Mouse (Mus musculus): ENCODE data around the gene Cacna2d3. TPM values are rescaled to one million over a fixed set of nuclear protein-coding genes. Genes with fewer than 3 reads are reported as not detected.

Gene Cacna2d3
- total and polyA plus RNA-seq, 3 experiments = not detected

DNA sequence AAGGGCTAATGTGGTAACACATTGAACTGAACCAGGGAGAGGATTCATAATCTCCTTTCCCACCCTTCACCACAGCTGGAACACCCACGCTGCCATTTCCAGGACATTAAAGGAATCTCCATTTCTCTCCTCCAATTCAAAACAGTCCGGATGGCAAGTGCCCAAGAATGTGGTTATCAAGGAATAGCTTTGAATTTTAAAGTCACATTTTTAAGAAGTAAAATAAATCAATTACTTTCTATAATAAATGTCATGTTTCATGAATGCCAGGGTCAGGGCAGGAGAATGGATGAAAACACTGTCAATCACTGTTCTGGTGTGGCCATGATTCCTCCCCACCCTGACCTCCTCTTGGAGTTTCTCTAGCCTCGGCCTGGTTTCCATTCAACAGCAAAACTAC is 333.9 kb downstream of the Cacna2d3 start:
- H3K4me3 ChIP-seq (ENCODE audit: control insufficient read depth in 1 of 2, insufficient read depth in 1 of 2, low read depth in 2 of 2, low read length in 2 of 2) = no peak overlapping the region
- DNase-seq (ENCODE audit: low read depth, low spot score) = no peak
- H3K9me3 ChIP-seq (replicated peaks; ENCODE audit: insufficient read depth, low read length) = no peaks in the 10 kb centered on the region

DNA sequence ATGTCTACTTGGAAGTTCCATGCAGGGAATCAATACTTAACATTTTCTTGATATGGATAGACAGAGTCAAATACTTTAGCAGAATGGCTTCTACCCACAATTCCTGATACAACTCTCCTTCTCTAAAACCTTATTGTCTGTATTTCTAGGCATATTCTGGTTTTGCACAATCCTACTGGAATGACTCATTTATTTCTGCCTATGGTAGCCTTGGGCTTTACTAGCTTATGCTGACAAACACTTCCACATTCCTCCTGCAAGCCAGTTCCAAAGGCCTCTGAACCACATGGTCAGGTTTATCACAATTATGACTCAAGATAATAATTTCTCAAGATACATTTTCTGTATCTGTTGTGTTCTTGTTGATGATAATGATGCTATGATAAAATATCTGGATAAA is 336.2 kb downstream of the Cacna2d3 start:
- Histone ChIP-seq H3K4me3 (ENCODE audit: control insufficient read depth in 1 of 2, insufficient read depth in 1 of 2, low read depth in 2 of 2, low read length in 2 of 2) (no peak overlapping the region), H3K36me3 (ENCODE audit: control insufficient read depth in 1 of 2, insufficient read depth in 2 of 2, low read length in 2 of 2) (no peaks in the 10 kb centered on the region), H3K79me2 (ENCODE audit: control insufficient read depth, insufficient read depth, low read length, poor library complexity) (no peaks in the 10 kb centered on the region), H3K9ac (ENCODE audit: control insufficient read depth, low read depth, low read length, poor library complexity, severe bottlenecking) (no peak overlapping the region), H3K4me1 (ENCODE audit: control insufficient read depth in 1 of 2, insufficient read depth in 2 of 2, low read length in 2 of 2) (no peaks in the 10 kb centered on the region), H3K27ac (ENCODE audit: control insufficient read depth, low read depth, low read length) (no peak overlapping the region), H3K27me3 (ENCODE audit: control insufficient read depth in 1 of 2, insufficient read depth in 2 of 2, low read length in 2 of 2) (no peaks in the 10 kb centered on the region), H3K9me3 (replicated peaks; ENCODE audit: insufficient read depth, low read length) (no peaks in the 10 kb centered on the region)
- DNase-seq (ENCODE audit: low read depth, low spot score) = no peak
- no peak for TF ChIP-seq E2F4 (IDR thresholded peaks at IDR 0.05; ENCODE audit: borderline replicate concordance, low read depth, low read length)
- TF ChIP-seq CHD2 (IDR thresholded peaks at IDR 0.05; ENCODE audit: low read length) = no peak
- no peak for TF ChIP-seq NELFE (IDR thresholded peaks at IDR 0.05; ENCODE audit: low read depth, low read length)
- no peak for TF ChIP-seq MAZ (IDR thresholded peaks at IDR 0.05; ENCODE audit: low read depth, low read length)
- TF ChIP-seq SMC3 (IDR thresholded peaks at IDR 0.05; ENCODE audit: low read depth, low read length) = no peak
- TF ChIP-seq HCFC1 (IDR thresholded peaks at IDR 0.05; ENCODE audit: low read depth, low read length) = no peak
- TF ChIP-seq SIN3A (IDR thresholded peaks at IDR 0.05; ENCODE audit: low read length) = no peak
- no peak for TF ChIP-seq CHD1 (IDR thresholded peaks at IDR 0.05; ENCODE audit: low read depth, low read length)
- TF ChIP-seq ZMIZ1 (IDR thresholded peaks at IDR 0.05; ENCODE audit: low read depth, low read length) = no peak
- TF ChIP-seq KAT2A (conservative IDR thresholded peaks at IDR 0.05; ENCODE audit: low read depth, low read length) = no peak
- TF ChIP-seq USF1 (IDR thresholded peaks at IDR 0.05; ENCODE audit: low read depth, low read length) = no peak
- TF ChIP-seq POLR2AphosphoS5 (IDR thresholded peaks at IDR 0.05; ENCODE audit: borderline replicate concordance, low read depth, low read length) = no peak
- no peak for TF ChIP-seq ZKSCAN1 (IDR thresholded peaks at IDR 0.05; ENCODE audit: low read depth, low read length)
- no peak for TF ChIP-seq MYB (IDR thresholded peaks at IDR 0.05; ENCODE audit: low read depth, low read length)

More for the DNA sequence above, 333.9 kb downstream of the Cacna2d3 start:
- no peak overlapping the region for H3K9ac ChIP-seq (ENCODE audit: control insufficient read depth, low read depth, low read length, poor library complexity, severe bottlenecking)
- TF ChIP-seq TCF12 (IDR thresholded peaks at IDR 0.05; ENCODE audit: low read depth, low read length) (no peak), MAZ (IDR thresholded peaks at IDR 0.05; ENCODE audit: low read depth, low read length) (no peak), ELF1 (IDR thresholded peaks at IDR 0.05; ENCODE audit: low read depth, low read length) (no peak)
- H3K4me1 ChIP-seq (ENCODE audit: control insufficient read depth in 1 of 2, insufficient read depth in 2 of 2, low read length in 2 of 2) = no peaks in the 10 kb centered on the region
- no peaks in the 10 kb centered on the region for H3K27me3 ChIP-seq (ENCODE audit: control insufficient read depth in 1 of 2, insufficient read depth in 2 of 2, low read length in 2 of 2)
- no peak overlapping the region for H3K27ac ChIP-seq (ENCODE audit: control insufficient read depth, low read depth, low read length)
- no peaks in the 10 kb centered on the region for H3K79me2 ChIP-seq (ENCODE audit: control insufficient read depth, insufficient read depth, low read length, poor library complexity)
- no peaks in the 10 kb centered on the region for H3K36me3 ChIP-seq (ENCODE audit: control insufficient read depth in 1 of 2, insufficient read depth in 2 of 2, low read length in 2 of 2)

DNA sequence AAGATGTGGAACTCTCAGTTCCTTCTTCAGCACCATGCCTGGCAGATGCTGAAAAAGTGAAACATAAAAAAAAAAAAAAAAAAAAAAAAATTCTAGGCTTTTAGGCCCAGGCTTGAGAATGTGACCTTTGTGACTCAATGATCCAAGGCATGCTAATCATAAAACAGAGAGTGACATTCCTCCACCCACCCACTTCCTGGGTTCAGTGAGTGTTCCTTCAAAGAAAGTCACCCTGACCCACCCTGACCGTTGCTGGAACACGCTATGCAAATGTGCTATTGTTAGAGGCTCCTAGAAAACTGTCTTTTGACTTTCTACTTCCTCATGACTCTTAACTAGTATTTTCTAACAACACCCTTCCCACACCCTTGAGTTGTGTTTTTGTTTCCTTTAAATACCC is 338.9 kb downstream of the Cacna2d3 start:
- Histone ChIP-seq H3K9ac (ENCODE audit: control insufficient read depth, low read depth, low read length, poor library complexity, severe bottlenecking) (no peak overlapping the region), H3K9me3 (replicated peaks; ENCODE audit: insufficient read depth, low read length) (no peaks in the 10 kb centered on the region), H3K4me1 (ENCODE audit: control insufficient read depth in 1 of 2, insufficient read depth in 2 of 2, low read length in 2 of 2) (no peaks in the 10 kb centered on the region), H3K36me3 (ENCODE audit: control insufficient read depth in 1 of 2, insufficient read depth in 2 of 2, low read length in 2 of 2) (no peaks in the 10 kb centered on the region), H3K27ac (ENCODE audit: control insufficient read depth, low read depth, low read length) (no peak overlapping the region), H3K4me3 (ENCODE audit: control insufficient read depth in 1 of 2, insufficient read depth in 1 of 2, low read depth in 2 of 2, low read length in 2 of 2) (no peak overlapping the region), H3K27me3 (ENCODE audit: control insufficient read depth in 1 of 2, insufficient read depth in 2 of 2, low read length in 2 of 2) (no peaks in the 10 kb centered on the region), H3K79me2 (ENCODE audit: control insufficient read depth, insufficient read depth, low read length, poor library complexity) (no peaks in the 10 kb centered on the region)
- TF ChIP-seq BHLHE40 (IDR thresholded peaks at IDR 0.05; ENCODE audit: borderline replicate concordance, low read depth, low read length) (no peak), GATA1 (IDR thresholded peaks at IDR 0.05; ENCODE audit: low read depth, low read length) (no peak), ELF1 (IDR thresholded peaks at IDR 0.05; ENCODE audit: low read depth, low read length) (no peak), CTCF (IDR thresholded peaks at IDR 0.05 in 2 of 3, conservative IDR thresholded peaks at IDR 0.05 in 1 of 3; ENCODE audit: control insufficient read depth in 1 of 3, insufficient read depth in 1 of 3, low read depth in 2 of 3, low read length in 3 of 3, poor library complexity in 1 of 3, severe bottlenecking in 1 of 3) (no peak), POLR2AphosphoS5 (IDR thresholded peaks at IDR 0.05; ENCODE audit: borderline replicate concordance, low read depth, low read length) (no peak), TAL1 (IDR thresholded peaks at IDR 0.05; ENCODE audit: low read length) (no peak), RAD21 (IDR thresholded peaks at IDR 0.05; ENCODE audit: low read depth, low read length) (no peak), POLR2AphosphoS2 (IDR thresholded peaks at IDR 0.05; ENCODE audit: low read length) (no peak), MAX (IDR thresholded peaks at IDR 0.05; ENCODE audit: low read length) (no peak), ZKSCAN1 (IDR thresholded peaks at IDR 0.05; ENCODE audit: low read depth, low read length) (no peak), E2F4 (IDR thresholded peaks at IDR 0.05; ENCODE audit: borderline replicate concordance, low read depth, low read length) (no peak), ZC3H11A (IDR thresholded peaks at IDR 0.05; ENCODE audit: low read depth, low read length) (no peak), HCFC1 (IDR thresholded peaks at IDR 0.05; ENCODE audit: low read depth, low read length) (no peak), TBP (IDR thresholded peaks at IDR 0.05; ENCODE audit: low read depth, low read length) (no peak), ZNF384 (IDR thresholded peaks at IDR 0.05; ENCODE audit: low read depth, low read length) (no peak), KAT2A (conservative IDR thresholded peaks at IDR 0.05; ENCODE audit: low read depth, low read length) (no peak), POLR2A (IDR thresholded peaks at IDR 0.05; ENCODE audit: control insufficient read depth in 1 of 2, insufficient read depth in 1 of 2, low read depth in 1 of 2, low read length in 2 of 2, poor library complexity in 1 of 2) (no peak), ETS1 (IDR thresholded peaks at IDR 0.05; ENCODE audit: low read depth, low read length) (no peak)
- DNase-seq (ENCODE audit: low read depth, low spot score) = no peak

Measured in MEL (cell line).